Mouse (Mus musculus): ENCODE data around the gene Trappc10. TPM values are rescaled to one million over a fixed set of nuclear protein-coding genes. Genes with fewer than 3 reads are reported as not detected.
"Not testable (repeated sequence)": the region's sequence is repeated elsewhere in the genome, so short reads cannot be mapped to it uniquely, and the experiment has no call there.

The Trappc10 gene
- total RNA-seq, 2 experiments from 2014 or later = 46.6 to 48.2 TPM

DNA sequence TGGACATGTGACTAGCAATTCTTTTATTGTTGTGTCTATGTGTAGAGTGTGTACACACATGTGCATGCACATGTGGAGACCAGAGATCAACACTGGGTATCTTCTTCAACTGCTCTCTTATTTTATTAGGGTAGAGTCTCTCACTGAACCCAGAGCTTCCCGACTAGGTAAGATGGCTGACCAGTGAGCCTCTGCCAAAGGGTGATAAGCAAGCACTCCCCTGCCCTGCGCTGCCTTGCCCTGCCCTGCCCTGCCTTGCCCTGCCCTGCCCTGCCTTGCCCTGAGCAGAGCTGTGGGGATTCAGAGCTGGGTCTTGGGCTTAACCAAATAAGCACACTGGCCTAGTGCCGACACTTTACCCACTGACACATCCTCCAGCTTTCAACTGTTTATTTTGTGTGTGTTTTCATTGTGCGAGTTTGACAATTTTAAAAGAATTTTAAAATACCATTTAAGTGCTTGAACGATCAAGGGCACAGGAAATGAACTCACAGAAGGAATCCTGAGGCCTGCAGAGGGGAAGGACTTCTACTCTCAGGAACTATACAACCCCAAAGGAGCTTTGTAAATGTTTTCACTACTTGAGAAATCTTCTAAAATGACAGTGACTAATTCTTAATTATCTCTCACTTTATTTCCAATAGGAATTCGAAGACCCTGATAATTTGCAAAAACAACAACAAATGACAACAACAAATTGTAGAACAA, 27.9 kb downstream of the Trappc10 start:
- no peak for DNase-seq
- intact Hi-C loops (cut with DNase I) = no loop called here

GRCm38 (mm10) chr10:78214371-78214770, 30.1 kb downstream of the Trappc10 start:
- intact Hi-C loops (cut with DNase I) = no loop called here
- DNase-seq = no peak

DNA sequence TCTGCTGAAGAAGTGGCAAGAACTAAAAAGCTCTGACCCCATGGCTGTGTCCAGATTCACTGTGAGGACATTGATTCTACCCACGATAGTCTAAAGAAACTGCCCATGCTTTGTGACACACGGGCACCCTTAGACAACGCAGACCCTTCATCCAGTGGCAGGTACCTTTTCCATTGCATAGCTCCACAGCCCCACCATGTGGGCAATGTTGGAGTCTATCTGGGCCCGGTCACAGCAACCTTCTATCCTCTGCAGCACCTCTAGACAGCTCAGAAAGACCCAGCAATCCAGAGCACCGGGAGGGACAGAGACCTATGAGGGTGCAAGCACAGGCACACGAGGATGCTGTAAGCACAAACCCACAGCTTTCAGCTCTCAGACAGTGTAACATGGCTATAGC, 33.1 kb downstream of the Trappc10 start:
- DNase-seq = no peak
- intact Hi-C loops (cut with DNase I) = no loop called here

DNA sequence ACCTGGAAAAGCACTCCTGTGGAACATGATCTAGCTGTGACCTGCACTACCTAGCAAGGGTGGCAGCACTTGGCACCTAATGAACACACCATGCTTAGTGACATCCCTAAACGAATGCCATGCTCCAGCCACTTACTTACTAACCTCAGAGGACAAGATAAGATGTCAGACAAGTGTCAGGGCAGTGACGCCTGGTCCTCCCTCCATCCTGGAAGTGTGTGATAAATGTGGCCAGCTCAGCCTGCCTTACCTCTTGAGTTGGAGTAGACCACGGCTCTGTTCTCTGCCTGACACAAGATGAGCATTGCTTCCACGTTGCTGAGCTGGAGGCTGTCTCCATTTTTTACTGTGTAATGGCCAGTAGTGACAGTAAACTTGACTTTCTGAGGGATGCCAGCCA, 43.3 kb downstream of the Trappc10 start:
- intact Hi-C loops (cut with DNase I) = no loop called here
- DNase-seq = no peak

DNA sequence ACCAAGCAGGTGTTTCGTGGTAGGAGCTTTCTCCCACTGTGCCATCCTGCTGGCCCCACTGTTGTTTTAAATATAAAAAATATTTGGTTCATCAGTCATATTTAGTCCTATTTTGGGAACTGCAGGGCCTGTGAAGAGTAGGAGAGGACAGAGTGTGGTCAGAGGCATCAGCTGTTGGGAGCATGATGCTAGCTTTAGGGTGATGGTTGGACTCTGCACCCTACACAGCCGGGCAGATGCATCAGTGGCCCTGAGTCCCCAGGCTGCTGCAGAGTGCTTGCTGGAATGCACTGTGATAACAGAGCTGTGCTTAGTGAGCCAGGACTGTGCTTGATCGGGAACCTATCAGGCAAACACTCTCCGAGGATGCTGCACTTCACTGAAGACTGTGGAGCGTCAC, 51.5 kb downstream of the Trappc10 start:
- DNase-seq = no peak
- intact Hi-C loops (cut with DNase I) = no loop called here

DNA sequence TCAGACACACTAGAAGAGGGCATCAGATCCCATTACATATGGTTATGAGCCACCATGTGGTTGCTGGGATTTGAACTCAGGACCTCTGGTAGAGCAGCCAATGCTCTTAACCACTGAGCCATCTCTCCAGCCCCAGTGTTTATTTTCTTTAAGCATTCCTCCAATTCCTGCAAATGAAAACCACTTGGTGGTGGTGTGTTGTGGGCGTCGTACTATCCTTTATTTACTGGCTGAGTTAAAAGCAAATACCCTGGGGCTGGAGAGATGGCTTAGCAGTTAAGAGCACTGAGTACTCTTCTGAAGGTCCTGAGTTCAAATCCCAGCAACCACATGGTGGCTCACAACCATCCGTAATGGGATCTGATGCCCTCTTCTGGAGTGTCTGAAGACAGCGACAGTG, 58.4 kb downstream of the Trappc10 start:
- DNase-seq; intact Hi-C loops (cut with DNase I): not testable (repeated sequence)

- intact Hi-C loops (cut with DNase I) = loop anchor here (1.0 kb wide), 1 partner anchor 60 kb away; no protein-coding TSS in a partner anchor
- no peak for DNase-seq
These were observed 59.1 kb downstream of the Trappc10 start for GRCm38 (mm10) chr10:78185381-78185725.

DNA sequence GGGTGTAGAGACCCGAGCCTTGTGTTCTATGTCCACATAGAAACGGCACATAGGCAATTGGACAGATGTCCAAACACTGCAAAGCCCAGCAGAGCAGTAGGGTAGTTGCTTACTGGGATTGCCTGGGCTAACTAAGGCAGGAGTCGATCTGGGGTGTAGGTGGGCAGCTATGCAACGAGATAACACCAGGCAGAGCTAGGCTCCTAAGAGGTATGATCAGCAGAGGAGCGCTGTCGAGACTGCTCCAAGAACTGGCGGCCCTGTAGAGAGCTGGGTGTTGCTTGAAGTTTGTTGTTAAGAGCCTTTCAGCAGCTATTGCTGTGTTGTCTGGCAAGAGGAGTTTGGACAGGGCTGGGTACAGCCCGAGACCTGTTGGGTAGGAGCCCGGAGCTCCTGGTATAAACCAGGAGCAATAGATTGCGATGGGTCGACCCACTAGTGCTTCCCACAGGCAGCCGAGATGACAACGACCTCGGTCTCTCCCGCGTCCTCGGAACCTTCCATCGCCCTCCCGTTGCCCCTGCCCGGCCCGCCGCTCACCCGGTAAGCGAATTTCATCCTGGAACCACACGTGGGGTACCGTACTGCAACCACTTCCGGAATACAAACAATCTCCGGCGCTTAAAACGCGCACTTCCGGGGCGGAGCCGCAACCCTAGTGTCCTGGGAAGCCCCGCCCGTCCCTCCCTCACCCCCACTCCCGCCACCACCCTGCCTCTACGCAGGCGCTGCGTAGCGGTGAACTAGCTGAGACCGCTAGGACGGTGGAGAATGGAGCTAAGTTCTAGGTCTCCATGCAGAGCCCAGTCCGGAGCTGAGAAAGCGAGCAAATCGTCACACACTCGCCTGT, 59.7 kb downstream of the Trappc10 start, which contains the start of gene Pwp2:
Gene Pwp2 (minus strand): TSS at position 619 of the 850 bp plus-strand sequence.
- intact Hi-C loops (cut with DNase I) = loop anchor here (1.0 kb wide), 1 partner anchor 61 kb away; no protein-coding TSS in a partner anchor
- DNase-seq = peak; percentile 88 to 90

DNA sequence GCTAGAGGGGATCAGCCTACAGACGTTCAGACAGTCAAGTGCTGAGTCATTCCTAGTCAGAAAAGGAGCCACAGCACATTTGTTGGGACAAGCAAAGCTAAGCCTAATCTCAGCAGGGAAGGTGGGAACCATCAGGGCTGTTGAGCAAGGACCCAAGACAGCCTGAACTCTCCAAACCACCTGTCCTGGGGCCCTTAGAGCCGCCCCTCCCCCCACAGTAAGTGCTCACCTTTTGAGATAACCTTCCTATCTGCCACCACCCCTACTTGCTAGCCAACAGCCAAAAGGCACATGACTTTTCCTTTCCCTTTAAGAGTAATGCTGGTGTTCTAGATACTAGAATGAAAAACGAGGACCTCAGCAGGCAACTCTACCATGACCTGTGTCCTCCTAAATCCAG, 60.9 kb downstream of the Trappc10 start:
- no peak for DNase-seq
- intact Hi-C loops (cut with DNase I) = no loop called here

DNA sequence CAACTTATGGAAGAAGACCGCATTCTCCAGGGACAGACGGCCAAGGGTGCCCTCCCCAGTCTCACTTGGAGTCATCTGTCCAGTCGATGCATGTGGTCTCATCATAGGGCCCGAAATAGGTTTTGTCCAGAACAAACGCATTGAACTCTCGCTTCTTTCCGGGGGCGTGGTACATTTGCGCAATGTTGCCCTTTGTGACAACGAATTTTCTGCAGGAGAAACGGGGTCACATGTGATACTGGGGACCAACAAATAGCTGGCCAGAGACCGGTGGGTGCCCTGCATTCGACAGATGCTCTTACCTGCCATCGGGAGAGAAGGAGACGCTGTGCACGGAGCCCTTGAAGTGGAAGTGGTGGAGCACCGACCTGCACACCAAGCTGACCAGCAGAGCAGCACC, 62.1 kb downstream of the Trappc10 start:
- intact Hi-C loops (cut with DNase I) = no loop called here
- no peak for DNase-seq

DNA sequence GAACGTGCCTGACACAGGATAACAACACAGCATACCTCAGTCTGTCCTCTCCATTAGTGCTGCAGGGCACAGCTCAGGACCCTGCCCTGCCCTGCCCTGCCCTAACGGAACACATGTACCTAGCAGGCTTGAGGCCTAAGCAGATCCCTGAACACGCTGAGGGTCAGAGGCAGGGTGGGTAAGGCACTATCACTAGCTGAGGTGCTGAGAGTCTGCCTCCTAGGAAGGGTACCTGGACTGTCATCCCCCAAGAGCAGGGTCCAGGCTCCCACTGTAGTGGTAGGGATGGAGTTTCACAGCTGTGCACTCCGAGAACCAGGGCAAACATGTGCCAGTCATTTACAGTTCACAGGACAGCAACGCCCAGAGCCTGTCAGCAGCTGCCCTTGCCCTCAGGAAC, 70.0 kb downstream of the Trappc10 start:
- no peak for DNase-seq
- intact Hi-C loops (cut with DNase I) = no loop called here

- no peak for DNase-seq
- intact Hi-C loops (cut with DNase I) = no loop called here
These were observed 72.9 kb downstream of the Trappc10 start for GRCm38 (mm10) chr10:78171581-78171980.

DNA sequence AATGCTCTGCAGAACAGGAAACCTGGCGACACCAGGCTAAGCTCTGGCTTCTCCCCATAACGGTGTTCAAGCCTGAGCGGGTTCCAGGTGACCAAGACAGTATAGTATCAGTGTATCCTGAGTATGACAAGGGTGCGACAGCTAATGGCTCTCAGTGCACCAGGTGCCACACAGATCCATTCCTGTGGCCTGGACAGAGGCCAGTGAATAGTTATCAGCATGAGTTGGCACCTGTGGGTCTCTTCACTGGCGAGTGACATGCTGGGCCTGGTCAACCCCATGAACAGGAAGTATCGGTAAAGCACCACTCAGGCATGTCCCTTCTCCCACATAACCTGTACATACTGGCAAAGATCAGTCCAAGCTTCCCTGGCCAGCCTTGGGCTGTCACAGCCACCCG, 73.4 kb downstream of the Trappc10 start:
- intact Hi-C loops (cut with DNase I) = no loop called here
- DNase-seq = no peak

- no peak for DNase-seq
- intact Hi-C loops (cut with DNase I) = no loop called here
These were observed 74.0 kb downstream of the Trappc10 start for GRCm38 (mm10) chr10:78170445-78170844.

DNA sequence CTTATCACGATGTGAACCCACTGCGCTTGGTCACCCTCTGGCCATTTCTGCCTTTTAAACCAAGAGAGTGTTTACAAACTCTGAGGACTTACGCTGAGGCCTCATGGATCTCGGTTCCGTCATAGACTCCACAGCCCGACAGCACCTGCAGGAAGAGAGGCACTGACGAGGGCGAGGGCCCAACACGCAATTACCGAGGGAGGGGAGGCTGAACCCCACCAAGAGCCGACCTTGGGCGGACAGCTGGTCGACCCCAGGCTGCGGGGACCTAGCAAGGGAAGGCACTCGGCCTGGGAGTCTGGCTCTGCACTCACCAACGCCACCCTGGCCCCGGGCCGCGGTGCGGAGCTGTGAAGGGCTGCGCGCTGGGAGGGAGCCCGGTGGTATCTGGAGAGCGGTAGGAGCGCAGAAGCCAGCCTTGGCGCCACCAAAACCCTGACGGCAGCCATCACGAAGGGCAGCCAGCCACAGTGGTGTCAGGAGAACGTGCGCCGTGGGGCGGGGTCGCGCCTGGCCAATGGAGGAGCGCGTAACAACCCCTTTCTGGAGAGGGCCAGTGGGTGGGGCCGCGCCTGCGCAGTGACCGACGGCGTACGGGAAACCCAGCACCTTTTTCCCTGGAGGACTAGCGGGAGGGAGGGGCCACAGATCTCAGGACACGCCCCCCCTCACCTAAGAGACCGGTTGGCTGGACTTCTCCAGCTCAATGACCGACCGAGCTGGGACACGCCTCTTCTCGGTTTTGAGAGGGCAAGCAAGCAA, 75.0 kb downstream of the Trappc10 start, which contains the start of gene D10Jhu81e:
Gene D10Jhu81e (minus strand): TSS at position 502 of the 762 bp plus-strand sequence.
- intact Hi-C loops (cut with DNase I) = loop anchor here (10.0 kb wide), 1 partner anchor 545 kb away; the partner anchor contains the start of gene Ube2g2
- DNase-seq = peak; percentile 99

GRCm38 (mm10) chr10:78168792-78169191, 75.6 kb downstream of the Trappc10 start:
- intact Hi-C loops (cut with DNase I) = loop anchor here (10.0 kb wide), 1 partner anchor 544 kb away; the partner anchor contains the start of gene Ube2g2
- DNase-seq = no peak

- no peak for DNase-seq
- intact Hi-C loops (cut with DNase I) = loop anchor here (10.0 kb wide), 1 partner anchor 543 kb away; the partner anchor contains the start of gene Ube2g2
These were observed 76.7 kb downstream of the Trappc10 start for GRCm38 (mm10) chr10:78167775-78168174.

DNA sequence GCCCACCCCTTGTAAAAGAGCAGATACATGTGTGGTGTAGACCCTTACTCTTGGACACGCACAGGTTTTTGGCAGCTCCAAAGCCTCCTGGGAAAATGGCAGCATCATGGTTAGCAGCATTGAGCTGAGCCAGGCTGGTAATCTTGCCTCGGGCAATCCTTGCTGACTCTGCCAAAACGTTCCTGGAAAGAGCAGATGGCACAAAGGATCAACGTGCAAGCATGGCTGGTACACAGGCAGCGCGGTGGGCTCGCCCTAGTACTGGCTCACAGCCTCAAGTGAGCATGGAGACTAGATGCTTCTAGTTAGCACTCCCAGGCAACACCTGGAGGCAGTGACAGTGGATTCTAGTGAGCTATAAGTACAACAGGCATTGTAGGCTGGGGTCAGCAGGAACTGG, 77.1 kb downstream of the Trappc10 start:
- no peak for DNase-seq
- intact Hi-C loops (cut with DNase I) = loop anchor here (10.0 kb wide), 1 partner anchor 543 kb away; the partner anchor contains the start of gene Ube2g2

- no peak for DNase-seq
- intact Hi-C loops (cut with DNase I) = loop anchor here (10.0 kb wide), 1 partner anchor 541 kb away; the partner anchor contains the start of gene Ube2g2
These were observed 79.0 kb downstream of the Trappc10 start for GRCm38 (mm10) chr10:78165256-78166005.

DNA sequence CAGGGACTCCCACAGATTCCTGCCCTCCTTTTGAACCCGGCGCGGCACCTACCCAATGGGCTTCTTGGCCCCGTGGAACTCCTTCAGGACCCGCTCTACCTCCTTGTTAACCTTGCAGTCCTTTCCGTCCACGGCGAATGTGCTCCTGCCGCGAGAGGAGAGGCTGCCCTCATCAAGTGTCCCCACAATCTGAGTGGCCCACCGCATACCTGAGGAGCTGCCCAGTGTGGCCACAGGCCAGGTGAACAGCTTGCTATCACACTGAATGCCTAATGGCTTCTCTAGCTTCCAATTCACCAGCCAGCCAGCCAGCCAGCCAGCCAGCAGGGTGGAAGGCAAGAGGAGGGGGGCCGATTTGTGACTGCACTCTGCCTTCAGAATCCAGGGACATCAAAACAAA, 79.7 kb downstream of the Trappc10 start:
- intact Hi-C loops (cut with DNase I) = loop anchor here (5.0 to 10.0 kb wide), 2 partner anchors 137 to 540 kb away; partner anchors contain the start of gene Ube2g2
- DNase-seq = no peak

Measured in heart, postnatal 36 days (tissue).